Comparison of ENCODE assay signal across 8 mouse cellular contexts in genomic region chr9:44772750-44773651, GRCm38 (mm10). TPM values are rescaled to one million over a fixed set of nuclear protein-coding genes. Genes with fewer than 3 reads are reported as not detected.
A peak's percentile ranks its signal among the peaks of the same experiment; 100 is the strongest.
DNase-seq lines count a peak whose midpoint lies in the region; ATAC-seq and TF ChIP-seq lines count a peak whose summit lies in the region.

No protein-coding gene starts in this region.

- H3K27me3 ChIP-seq in hindbrain, postnatal 0 days (ENCODE audit: insufficient read depth, low read length) = no peaks in the 10 kb centered on the region

- H3K27ac ChIP-seq in gastrocnemius, adult 2 months = peak overlapping the region; percentile 91
- peak overlapping the region; percentile 91 for H3K27ac ChIP-seq in hindbrain, postnatal 0 days
- peak overlapping the region; percentile 72 for H3K27ac ChIP-seq in left cerebral cortex, adult 2 months

- no peaks in the 10 kb centered on the region; the same call in 1 of the 2 replicates for H3K4me1 ChIP-seq in hindbrain, postnatal 0 days (ENCODE audit: insufficient read depth, low read length)

- H3K36me3 ChIP-seq in hindbrain, postnatal 0 days (ENCODE audit: insufficient read depth, low read length) = no peaks in the 10 kb centered on the region

- peak; percentile 98 for DNase-seq in ZHBTc4 (ENCODE audit: low read depth, low spot score)
- DNase-seq in gastrocnemius, adult 2 months = peak; percentile 96
- DNase-seq in hindbrain, postnatal 0 days (ENCODE audit: low spot score) = peak; percentile 98
- peak; percentile 90 for DNase-seq in left cerebral cortex, adult 2 months (ENCODE audit: extremely low spot score in 1 of 2, low spot score in 2 of 2)
- DNase-seq in right cerebral cortex, adult 2 months (ENCODE audit: low spot score in 2 of 2) = peak; percentile 95 to 98
- DNase-seq in urinary bladder, postnatal 14 days (ENCODE audit: low spot score) = peak; percentile 94

- WGBS in hindbrain, postnatal 0 days = under 1% methylated on average over 41 of the region's 41 CpGs

- TF ChIP-seq CTCF in gastrocnemius, adult 2 months (IDR thresholded peaks at IDR 0.05) = peak; percentile 90
- TF ChIP-seq CTCF in hindbrain, postnatal 0 days (IDR thresholded peaks at IDR 0.05; ENCODE audit: low read depth) = peak; percentile 89
- peak; percentile 96 for TF ChIP-seq CTCF in left cerebral cortex, adult 2 months (IDR thresholded peaks at IDR 0.05)

- peak overlapping the region; percentile 98 for H3K4me3 ChIP-seq in gastrocnemius, adult 2 months
- peak overlapping the region; percentile 83 for H3K4me3 ChIP-seq in hindbrain, postnatal 0 days (ENCODE audit: low read length)
- H3K4me3 ChIP-seq in left cerebral cortex, adult 2 months = peak overlapping the region; percentile 98

- peak; percentile 99 for ATAC-seq in common myeloid progenitor, adult 5-6 weeks (replicated peaks; ENCODE audit: low read depth, poor library complexity, severe bottlenecking)
- peak; percentile 99 for ATAC-seq in hindbrain, postnatal 0 days
- ATAC-seq in megakaryocyte, adult 5-6 weeks (ENCODE audit: poor library complexity, severe bottlenecking) = peak; percentile 100

- intact Hi-C loops in gastrocnemius, adult 2 months (cut with DNase I) = no loop called here
- intact Hi-C loops in left cerebral cortex, adult 2 months (cut with DNase I) = loop anchor here (2.0 kb wide), 2 partner anchors 148 to 192 kb away; partner anchors contain the start of genes Atp5l and Ube4a

- H3K9ac ChIP-seq in hindbrain, postnatal 0 days (replicated peaks; ENCODE audit: low read length) = peak overlapping the region; percentile 91

- no peaks in the 10 kb centered on the region for H3K9me3 ChIP-seq in hindbrain, postnatal 0 days (ENCODE audit: low read length)

- peak overlapping the region; percentile 97 for H3K4me2 ChIP-seq in hindbrain, postnatal 0 days (ENCODE audit: low read depth, low read length)

RNA-seq across cellular contexts. Expression of gene Ift46, which starts 5.3 kb away (rescaled TPM):
- 26.1 and 37.7 TPM in 2 replicates for total RNA-seq in common myeloid progenitor, adult 5-6 weeks (2017)
- 10 to 100 TPM; 27.4 to 28.4 TPM for total RNA-seq in gastrocnemius, adult 2 months (2021)
- 56.0 and 61.6 TPM in 2 replicates for total RNA-seq in hindbrain, postnatal 0 days (2014; rRNA removed)
- polyA plus RNA-seq in hindbrain, postnatal 0 days (2015; fragmentation: Nextera tagmentation; extraction: Ambion mirVana) = 142 and 144 TPM in 2 replicates
- 10 to 100 TPM; 60.7 to 67.5 TPM for total RNA-seq in left cerebral cortex, adult 2 months (2021)
- total RNA-seq in megakaryocyte, adult 5-6 weeks (2015) = 38.5 and 53.7 TPM in 2 replicates
- total RNA-seq in megakaryocyte, adult 5-6 weeks (2017) = 27.6 and 40.8 TPM in 2 replicates

RNA-seq across cellular contexts. Expression of gene Arcn1, which starts 5.4 kb away (rescaled TPM):
- 167 and 196 TPM in 2 replicates for total RNA-seq in common myeloid progenitor, adult 5-6 weeks (2017)
- total RNA-seq in gastrocnemius, adult 2 months (2021) = 10 to 100 TPM; 83.0 to 85.3 TPM
- 77.1 and 88.4 TPM in 2 replicates for total RNA-seq in hindbrain, postnatal 0 days (2014; rRNA removed)
- polyA plus RNA-seq in hindbrain, postnatal 0 days (2015; fragmentation: Nextera tagmentation; extraction: Ambion mirVana) = 102 and 109 TPM in 2 replicates
- total RNA-seq in left cerebral cortex, adult 2 months (2021) = 100 to 1,000 TPM in 1 of 2 experiments, 10 to 100 TPM in 1; 78.3 to 102 TPM
- 126 and 151 TPM in 2 replicates for total RNA-seq in megakaryocyte, adult 5-6 weeks (2015)
- total RNA-seq in megakaryocyte, adult 5-6 weeks (2017) = 165 and 172 TPM in 2 replicates

RNA-seq across cellular contexts. Expression of gene Tmem25, which starts 26.1 kb away (rescaled TPM):
- 0.44 and 1.4 TPM in 2 replicates for total RNA-seq in common myeloid progenitor, adult 5-6 weeks (2017)
- 1 to 10 TPM; 4.2 to 7.9 TPM for total RNA-seq in gastrocnemius, adult 2 months (2021)
- 26.3 and 41.3 TPM in 2 replicates for total RNA-seq in hindbrain, postnatal 0 days (2014; rRNA removed)
- polyA plus RNA-seq in hindbrain, postnatal 0 days (2015; fragmentation: Nextera tagmentation; extraction: Ambion mirVana) = 28.9 and 31.9 TPM in 2 replicates
- 10 to 100 TPM; 54.4 to 62.8 TPM for total RNA-seq in left cerebral cortex, adult 2 months (2021)
- 0.23 and 0.45 TPM in 2 replicates for total RNA-seq in megakaryocyte, adult 5-6 weeks (2015)
- total RNA-seq in megakaryocyte, adult 5-6 weeks (2017) = 0.16 and 0.51 TPM in 2 replicates

RNA-seq across cellular contexts. Expression of gene Ttc36, which starts 29.9 kb away (rescaled TPM):
- not detected in 2 replicates for total RNA-seq in common myeloid progenitor, adult 5-6 weeks (2017)
- total RNA-seq in gastrocnemius, adult 2 months (2021) = under 1 TPM; 0.25 to 0.41 TPM
- total RNA-seq in hindbrain, postnatal 0 days (2014; rRNA removed) = not detected in 2 replicates
- 1.7 TPM in 1 of 2 replicates, not detected in the other for polyA plus RNA-seq in hindbrain, postnatal 0 days (2015; fragmentation: Nextera tagmentation; extraction: Ambion mirVana)
- total RNA-seq in left cerebral cortex, adult 2 months (2021) = 1 to 10 TPM in 1 of 2 experiments, under 1 TPM in 1; 0.54 to 1.1 TPM
- 0.18 and 0.65 TPM in 2 replicates for total RNA-seq in megakaryocyte, adult 5-6 weeks (2015)
- total RNA-seq in megakaryocyte, adult 5-6 weeks (2017) = not detected in 2 replicates

RNA-seq across cellular contexts. Expression of gene Phldb1, which starts 38.0 kb away (rescaled TPM):
- total RNA-seq in common myeloid progenitor, adult 5-6 weeks (2017) = 7.9 and 9.5 TPM in 2 replicates
- 10 to 100 TPM; 29.3 to 32.1 TPM for total RNA-seq in gastrocnemius, adult 2 months (2021)
- 114 and 152 TPM in 2 replicates for total RNA-seq in hindbrain, postnatal 0 days (2014; rRNA removed)
- 31.9 and 35.3 TPM in 2 replicates for polyA plus RNA-seq in hindbrain, postnatal 0 days (2015; fragmentation: Nextera tagmentation; extraction: Ambion mirVana)
- 10 to 100 TPM; 62.0 to 75.6 TPM for total RNA-seq in left cerebral cortex, adult 2 months (2021)
- total RNA-seq in megakaryocyte, adult 5-6 weeks (2015) = 0.76 and 2.1 TPM in 2 replicates
- 2.0 and 2.6 TPM in 2 replicates for total RNA-seq in megakaryocyte, adult 5-6 weeks (2017)

Comparison
In these comparisons a context has a peak if more than half of its experiments do, and no peak if none do; other contexts are left out.
1. Peak in every context shown above with its lines: DNase-seq, ATAC-seq, H3K4me3 ChIP-seq and H3K27ac ChIP-seq.